Mouse (Mus musculus) kidney, embryonic 14.5 days (tissue): Measurements from ENCODE around the gene Cacna1g. TPM values are rescaled to one million over a fixed set of nuclear protein-coding genes. Genes with fewer than 3 reads are reported as not detected.

Source experiments
- ATAC-seq: fragments of 200-750 bp; cut with Nextera tagmentation; 2 replicates; pipeline ENCODE4 v1.8.0; 2017; ENCODE audit warnings: moderate number of reproducible peaks, mild to moderate bottlenecking, moderate TSS enrichment, moderate library complexity; ENCODE audit not compliant: low FRiP score, low TSS enrichment
- H3K27ac ChIP-seq: fragments of 300-500 bp; sonication (generic); 2 replicates; pipeline ENCODE4 v1.5.1; 2014; ENCODE audit warnings: low read depth, mild to moderate bottlenecking, low read length, moderate library complexity, mixed read lengths
- H3K27me3 ChIP-seq: fragments of 300-500 bp; sonication (generic); 2 replicates; pipeline ENCODE4 v1.6.1; 2014; ENCODE audit warnings: mild to moderate bottlenecking, low read length; ENCODE audit not compliant: control insufficient read depth, insufficient read depth
- H3K36me3 ChIP-seq: fragments of 300-500 bp; sonication (generic); 2 replicates; pipeline ENCODE4 v1.6.1; 2014; ENCODE audit warnings: low read length, mixed read lengths; ENCODE audit not compliant: control insufficient read depth, insufficient read depth
- H3K4me1 ChIP-seq: fragments of 300-500 bp; sonication (generic); 2 replicates; pipeline ENCODE4 v1.6.1; 2014; ENCODE audit warnings: low read length, mixed read lengths; ENCODE audit not compliant: control insufficient read depth, insufficient read depth
- H3K4me2 ChIP-seq: fragments of 300-500 bp; sonication (generic); replicated peaks from 2 replicates; pipeline ENCODE4 v1.6.1; 2014; ENCODE audit warnings: low read depth, mild to moderate bottlenecking, low read length
- H3K4me3 ChIP-seq: fragments of 300-500 bp; sonication (generic); 2 replicates; pipeline ENCODE4 v1.5.1; 2014; ENCODE audit warnings: mild to moderate bottlenecking, low read length
- H3K9ac ChIP-seq: fragments of 300-500 bp; sonication (generic); 2 replicates; pipeline ENCODE4 v1.6.1; 2014; ENCODE audit warnings: low read depth, mild to moderate bottlenecking, low read length, moderate library complexity
- H3K9me3 ChIP-seq: fragments of 300-500 bp; sonication (generic); 2 replicates; pipeline ENCODE4 v1.6.1; 2016; ENCODE audit warnings: low read length; ENCODE audit not compliant: control insufficient read depth
- WGBS: fragments of 180-500 bp; shearing (Covaris S2); extraction: QIAGEN DNeasy Blood & Tissue Kit; methylation state at CpG from one replicate; pipeline ENCODE4 v1.1.7; 2014; 5-methylcytosine and 5-hydroxymethylcytosine counted together
- polyA plus RNA-seq: library from polyadenylated mRNA; unstranded; fragments of >200 nt; fragmentation: Nextera tagmentation; extraction: Ambion mirVana; gene quantifications from 2 replicates; pipeline ENCODE4 v1.2.1, GENCODE M21; 2014

The Cacna1g gene
- polyA plus RNA-seq, 1 experiment from 2014 or later: 14.1 TPM

GRCm38 (mm10) chr11:94461856-94462255 lies 12.1 kb downstream of the Cacna1g start:
- no peak for ATAC-seq
- Histone ChIP-seq H3K9ac (no peak overlapping the region), H3K4me1 (peaks cover 17% of the 10 kb centered on the region), H3K9me3 (no peaks in the 10 kb centered on the region), H3K4me2 (no peak overlapping the region), H3K27me3 (no peaks in the 10 kb centered on the region), H3K27ac (no peak overlapping the region), H3K36me3 (peaks cover 9% of the 10 kb centered on the region), H3K4me3 (no peak overlapping the region)
- 59% methylated on average over 11 of the region's 11 CpGs for WGBS

GRCm38 (mm10) chr11:94457001-94457400 lies 17.0 kb downstream of the Cacna1g start:
- H3K27me3 ChIP-seq: no peaks in the 10 kb centered on the region
- H3K27ac ChIP-seq: no peak overlapping the region
- ATAC-seq: no peak
- H3K9me3 ChIP-seq: no peaks in the 10 kb centered on the region
- WGBS: 78% methylated on average over 15 of the region's 15 CpGs
- H3K36me3 ChIP-seq: peaks cover 9% of the 10 kb centered on the region
- H3K4me1 ChIP-seq: peaks cover 13% of the 10 kb centered on the region
- no peak overlapping the region for H3K4me2 ChIP-seq
- no peak overlapping the region for H3K4me3 ChIP-seq
- H3K9ac ChIP-seq: no peak overlapping the region

- no peaks in the 10 kb centered on the region for H3K9me3 ChIP-seq
- 81% methylated on average over 3 of the region's 3 CpGs for WGBS
- ATAC-seq: no peak
- no peak overlapping the region for H3K4me2 ChIP-seq
- no peak overlapping the region for H3K27ac ChIP-seq
- H3K4me3 ChIP-seq: no peak overlapping the region
- no peak overlapping the region for H3K9ac ChIP-seq
- no peaks in the 10 kb centered on the region for H3K27me3 ChIP-seq
- H3K36me3 ChIP-seq: peaks cover 9% of the 10 kb centered on the region
- H3K4me1 ChIP-seq: peaks cover 14% of the 10 kb centered on the region
Observed at GRCm38 (mm10) chr11:94456347-94456746, 17.7 kb downstream of the Cacna1g start.

DNA sequence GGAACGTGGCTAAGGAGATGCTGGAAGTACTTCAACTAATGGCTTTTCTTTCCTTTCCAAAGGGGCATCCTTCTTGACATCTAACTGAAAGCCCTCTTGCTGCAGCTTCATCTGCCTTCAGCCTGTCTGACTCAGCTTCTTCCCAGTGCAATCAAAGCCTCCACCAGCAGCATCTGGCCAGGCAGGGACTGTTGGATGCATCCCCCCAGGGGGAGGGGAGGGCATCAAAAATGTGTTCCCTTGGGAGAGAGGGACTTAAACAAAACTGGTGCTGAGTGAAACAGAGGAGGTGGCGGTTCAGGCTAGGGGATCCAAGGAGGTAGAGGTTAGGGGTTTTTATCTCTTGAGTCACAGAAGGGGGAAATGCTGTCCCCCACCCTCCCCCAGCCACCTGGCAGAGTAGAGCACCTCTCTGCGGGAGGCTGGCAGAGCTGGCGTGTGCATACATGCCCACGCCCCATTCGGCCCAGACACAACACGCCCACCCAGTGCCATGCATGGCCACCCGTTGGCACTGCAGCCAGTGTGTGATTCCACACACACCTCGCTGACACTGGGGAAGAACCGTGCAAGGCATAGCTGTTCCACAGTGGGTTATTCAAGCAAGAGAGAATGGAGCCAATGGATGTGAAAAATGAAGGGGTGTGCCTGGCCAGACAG lies 18.7 kb downstream of the Cacna1g start:
- H3K27me3 ChIP-seq: no peaks in the 10 kb centered on the region
- ATAC-seq: no peak
- no peak overlapping the region for H3K27ac ChIP-seq
- H3K36me3 ChIP-seq: peaks cover 9% of the 10 kb centered on the region
- no peak overlapping the region for H3K4me3 ChIP-seq
- H3K4me2 ChIP-seq: no peak overlapping the region
- H3K4me1 ChIP-seq: peaks cover 22% of the 10 kb centered on the region
- H3K9me3 ChIP-seq: no peaks in the 10 kb centered on the region
- WGBS: 72% methylated on average over 10 of the region's 10 CpGs
- no peak overlapping the region for H3K9ac ChIP-seq

- Histone ChIP-seq H3K9me3 (no peaks in the 10 kb centered on the region), H3K27me3 (no peaks in the 10 kb centered on the region), H3K4me2 (no peak overlapping the region), H3K4me3 (no peak overlapping the region), H3K36me3 (peaks cover 9% of the 10 kb centered on the region), H3K9ac (no peak overlapping the region), H3K4me1 (peaks cover 22% of the 10 kb centered on the region), H3K27ac (no peak overlapping the region)
- WGBS: 45% methylated on average over 5 of the region's 5 CpGs
- ATAC-seq: no peak
Observed at GRCm38 (mm10) chr11:94454756-94455155, 19.2 kb downstream of the Cacna1g start.

DNA sequence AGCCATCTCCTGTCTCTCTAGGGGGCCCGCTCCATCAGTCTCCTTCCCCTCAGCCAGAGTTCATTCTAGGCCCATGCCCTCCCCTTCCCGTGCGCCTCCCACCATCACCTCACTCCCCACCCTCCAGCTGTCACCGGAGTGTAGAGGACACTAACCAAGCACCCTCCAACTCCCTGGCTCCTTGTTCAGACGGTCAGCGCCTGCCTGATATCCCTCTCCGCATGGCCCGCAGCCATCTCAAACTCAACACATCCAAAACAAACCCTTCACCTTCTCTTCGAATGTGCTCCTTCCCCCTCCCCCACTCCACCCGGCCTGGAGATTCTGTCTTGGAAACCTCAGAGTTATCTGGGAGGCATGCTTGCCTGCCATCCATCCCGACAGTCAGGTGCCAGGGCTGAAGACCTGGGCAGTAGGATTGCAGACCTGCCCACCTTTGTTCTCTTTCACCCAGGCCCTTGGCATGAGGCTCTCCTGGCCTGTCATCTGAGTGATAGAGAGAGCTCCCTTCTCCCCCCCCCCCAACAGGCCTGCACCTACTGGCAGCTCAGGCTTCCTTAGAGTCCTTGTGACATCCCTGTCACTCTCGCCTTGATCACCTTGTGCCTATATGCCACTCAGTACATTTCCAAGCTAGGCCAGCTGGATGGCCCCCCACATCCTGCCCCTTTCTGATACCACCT lies 22.8 kb downstream of the Cacna1g start:
- H3K27ac ChIP-seq: no peak overlapping the region
- 53% methylated on average over 12 of the region's 12 CpGs for WGBS
- no peaks in the 10 kb centered on the region for H3K9me3 ChIP-seq
- no peak overlapping the region for H3K9ac ChIP-seq
- H3K4me3 ChIP-seq: no peak overlapping the region
- ATAC-seq: 0 out of 2 replicates have a peak, but pooled peaks have one; percentile 3
- H3K4me1 ChIP-seq: peaks cover 14% of the 10 kb centered on the region
- no peak overlapping the region for H3K4me2 ChIP-seq
- no peaks in the 10 kb centered on the region for H3K36me3 ChIP-seq
- H3K27me3 ChIP-seq: no peaks in the 10 kb centered on the region

GRCm38 (mm10) chr11:94449886-94450285 lies 24.1 kb downstream of the Cacna1g start:
- WGBS: 72% methylated on average over 5 of the region's 5 CpGs
- H3K36me3 ChIP-seq: no peaks in the 10 kb centered on the region
- no peak for ATAC-seq
- peaks cover 16% of the 10 kb centered on the region for H3K4me1 ChIP-seq
- H3K9ac ChIP-seq: no peak overlapping the region
- H3K27me3 ChIP-seq: no peaks in the 10 kb centered on the region
- H3K9me3 ChIP-seq: no peaks in the 10 kb centered on the region
- no peak overlapping the region for H3K4me2 ChIP-seq
- H3K4me3 ChIP-seq: no peak overlapping the region
- no peak overlapping the region for H3K27ac ChIP-seq

GRCm38 (mm10) chr11:94449239-94449638 lies 24.8 kb downstream of the Cacna1g start:
- ATAC-seq: no peak
- H3K36me3 ChIP-seq: no peaks in the 10 kb centered on the region
- no peak overlapping the region for H3K9ac ChIP-seq
- peaks cover 23% of the 10 kb centered on the region for H3K4me1 ChIP-seq
- no peaks in the 10 kb centered on the region for H3K9me3 ChIP-seq
- H3K4me3 ChIP-seq: no peak overlapping the region
- no peak overlapping the region for H3K4me2 ChIP-seq
- H3K27me3 ChIP-seq: no peaks in the 10 kb centered on the region
- no peak overlapping the region for H3K27ac ChIP-seq
- WGBS: 63% methylated on average over 8 of the region's 8 CpGs

DNA sequence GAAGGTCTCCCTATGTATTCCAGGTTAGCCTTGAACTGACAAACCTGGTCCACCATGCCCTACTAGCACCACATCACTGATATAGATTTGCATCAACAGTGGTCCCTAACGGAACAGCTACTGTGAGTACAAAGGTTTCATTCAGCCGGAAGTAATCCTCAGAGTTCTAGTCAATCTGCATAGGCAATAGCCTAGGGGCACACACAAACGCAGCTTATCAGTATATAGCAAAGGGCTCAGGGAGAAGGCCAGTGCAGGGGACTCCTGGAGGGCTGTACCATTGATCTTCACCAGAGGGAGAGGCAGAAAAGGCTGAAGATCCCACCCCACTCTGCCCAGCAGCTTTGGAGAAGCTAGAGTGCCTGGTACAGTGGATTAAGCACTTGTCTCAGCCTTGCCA lies 27.0 kb downstream of the Cacna1g start:
- Histone ChIP-seq H3K27me3 (no peaks in the 10 kb centered on the region), H3K9me3 (no peaks in the 10 kb centered on the region), H3K4me2 (no peak overlapping the region), H3K27ac (no peak overlapping the region), H3K9ac (no peak overlapping the region), H3K4me3 (no peak overlapping the region), H3K4me1 (peaks cover 42% of the 10 kb centered on the region), H3K36me3 (no peaks in the 10 kb centered on the region; the same call in 1 of the 2 replicates)
- WGBS: 48% methylated on average over 3 of the region's 3 CpGs
- ATAC-seq: no peak
